Mouse (Mus musculus): ENCODE measurements at regions not wholly inside any gene's neighbourhood (a gene's known extent, or its start where the extent isn't known, plus 50 kb on each side); places are given as distances from the start of the nearest gene placed in this dataset.

GRCm38 (mm10) chr8:53869997-53870596 is 207.3 kb upstream of the Vegfc start:
- TF ChIP-seq POLR2A (IDR thresholded peaks at IDR 0.05; ENCODE audit: insufficient read length, low read depth) = no peak
- no peak for TF ChIP-seq E2F4 (IDR thresholded peaks at IDR 0.05; ENCODE audit: insufficient read depth)
- TF ChIP-seq POLR2AphosphoS2 (IDR thresholded peaks at IDR 0.05; ENCODE audit: insufficient read length, low read depth) = no peak
- TF ChIP-seq CEBPB (IDR thresholded peaks at IDR 0.05; ENCODE audit: insufficient read depth, poor library complexity, severe bottlenecking) = no peak
- no peak for TF ChIP-seq MYOD1 (IDR thresholded peaks at IDR 0.05; ENCODE audit: control insufficient read depth in 1 of 3, insufficient read length in 2 of 3, low read depth in 2 of 3)
- TF ChIP-seq MYOG (IDR thresholded peaks at IDR 0.05; ENCODE audit: control insufficient read depth in 1 of 3, insufficient read depth in 1 of 3, insufficient read length in 2 of 3, low read depth in 2 of 3) = no peak
- no peak for TF ChIP-seq USF1 (IDR thresholded peaks at IDR 0.05; ENCODE audit: low read depth)
- no peak for TF ChIP-seq TCF3 (IDR thresholded peaks at IDR 0.05; ENCODE audit: insufficient read length, low read depth)
- TF ChIP-seq MAX (IDR thresholded peaks at IDR 0.05; ENCODE audit: low read depth) = no peak

Measured in myocyte (in vitro differentiated cells).